Mouse (Mus musculus) spleen, embryonic (tissue): ENCODE results near the gene Spout1.

Source experiments
- CTCF ChIA-PET: fragments of 350-600 bp; sonication (Branson Sonifier 250); formaldehyde crosslinking; loops from one replicate; lab custom pipeline; 2022; lab: Charles Lee

Spout1 gene

GRCm38 (mm10) chr2:30131240-30131639 is 47.0 kb downstream of the Spout1 start:
- CTCF ChIA-PET, result interaction anchor here (0.6 kb wide), 1 partner anchor 66 kb away, joined by 3 read pairs; no protein-coding TSS in a partner anchor

GRCm38 (mm10) chr2:30130156-30130555 is 48.1 kb downstream of the Spout1 start:
- CTCF ChIA-PET, result no interaction called here

GRCm38 (mm10) chr2:30128789-30129188 is 49.5 kb downstream of the Spout1 start:
- CTCF ChIA-PET, result interaction anchor here (0.6 kb wide), 2 partner anchors 667 to 696 kb away, joined by 3 to 4 read pairs; no protein-coding TSS in a partner anchor

- CTCF ChIA-PET, result interaction anchor here (0.5 kb wide), 1 partner anchor 74 kb away, joined by 4 read pairs; no protein-coding TSS in a partner anchor
These were observed 53.6 kb downstream of the Spout1 start, which contains the start of gene Zer1 for GRCm38 (mm10) chr2:30124472-30125274. Zer1 (minus strand) TSS chr2:30124585.

GRCm38 (mm10) chr2:30123729-30124471 is 54.4 kb downstream of the Spout1 start:
- CTCF ChIA-PET, result interaction anchor here (0.5 kb wide), 1 partner anchor 73 kb away, joined by 4 read pairs; no protein-coding TSS in a partner anchor
